Mouse (Mus musculus): ENCODE measurements around the gene Traf3ip1.
A peak's percentile ranks its signal among the peaks of the same experiment; 100 is the strongest.

The Traf3ip1 gene

DNA sequence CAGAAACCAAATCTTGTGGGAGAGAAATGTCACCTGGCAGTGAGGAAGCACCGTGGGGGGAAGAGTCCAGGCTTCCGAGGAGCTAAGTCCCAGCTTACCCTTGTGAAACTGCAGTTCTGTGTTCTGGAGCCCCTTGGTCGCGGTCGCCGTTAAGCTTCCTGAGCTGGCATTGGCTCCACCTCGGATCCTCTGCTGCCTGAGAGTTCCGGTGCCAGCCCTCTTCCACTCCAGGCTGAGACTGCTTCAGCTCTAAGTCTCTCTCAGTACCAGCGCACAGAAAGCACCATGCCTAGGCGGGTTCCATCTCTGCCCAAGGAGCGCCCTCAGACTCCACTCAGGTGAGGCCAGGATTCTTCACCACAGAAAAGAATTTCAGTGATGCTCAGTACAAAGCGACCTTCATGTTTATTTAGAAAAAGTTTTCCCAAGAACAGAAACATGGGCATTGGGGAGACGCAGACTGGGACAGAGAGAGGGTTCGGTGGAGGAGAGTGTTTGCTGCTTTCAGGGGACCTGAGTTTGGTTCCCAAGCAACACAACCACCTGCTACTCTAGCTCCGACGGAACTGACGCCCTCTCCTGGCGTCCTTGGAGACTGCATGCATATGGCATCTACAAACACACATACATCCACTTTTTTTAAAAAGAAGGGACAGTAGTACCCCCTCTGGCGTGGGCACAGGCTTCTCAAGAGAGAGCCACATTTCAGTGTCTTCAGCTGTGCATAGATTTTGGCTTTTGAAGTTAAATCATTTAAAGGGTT, 39.7 kb downstream of the Traf3ip1 start:
- no peak for DNase-seq (ENCODE audit: low read depth, low spot score)

DNA sequence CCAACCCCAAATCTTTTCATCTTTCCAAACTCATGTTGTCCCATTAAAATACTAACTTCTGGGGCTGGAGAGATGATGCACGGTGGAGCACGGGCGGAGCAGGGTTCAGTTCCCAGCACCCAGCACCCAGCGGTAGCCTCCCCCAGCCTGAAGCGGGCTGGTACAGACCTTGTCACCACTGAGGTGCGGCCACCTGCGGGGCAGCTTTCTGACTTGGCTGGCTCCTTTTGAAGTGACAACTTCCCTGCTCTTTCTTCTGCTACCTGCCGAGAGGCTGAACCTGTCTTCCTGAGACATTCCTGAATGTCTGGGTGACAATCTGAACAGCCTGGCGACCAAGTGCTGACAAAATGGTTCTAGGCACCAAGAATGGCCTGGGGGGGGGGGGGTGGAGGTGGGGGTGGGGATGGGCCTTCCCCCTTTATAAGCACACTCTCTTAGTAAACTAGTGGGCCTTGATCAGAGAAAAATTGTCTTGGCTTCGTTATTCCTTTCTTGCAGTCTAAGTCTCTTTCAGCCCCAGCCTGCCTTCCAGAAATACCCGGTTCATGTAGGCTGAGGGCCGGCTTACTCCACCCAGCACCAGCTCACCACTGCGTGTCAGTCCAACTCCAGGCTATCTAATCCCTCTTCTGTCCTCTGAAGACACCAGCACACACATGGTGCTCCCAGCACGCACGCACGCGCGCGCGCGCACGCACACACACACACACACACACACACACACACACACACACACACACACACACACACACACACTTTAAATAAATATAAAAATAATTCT, 43.5 kb downstream of the Traf3ip1 start:
- DNase-seq (ENCODE audit: low read depth, low spot score): no peak

DNA sequence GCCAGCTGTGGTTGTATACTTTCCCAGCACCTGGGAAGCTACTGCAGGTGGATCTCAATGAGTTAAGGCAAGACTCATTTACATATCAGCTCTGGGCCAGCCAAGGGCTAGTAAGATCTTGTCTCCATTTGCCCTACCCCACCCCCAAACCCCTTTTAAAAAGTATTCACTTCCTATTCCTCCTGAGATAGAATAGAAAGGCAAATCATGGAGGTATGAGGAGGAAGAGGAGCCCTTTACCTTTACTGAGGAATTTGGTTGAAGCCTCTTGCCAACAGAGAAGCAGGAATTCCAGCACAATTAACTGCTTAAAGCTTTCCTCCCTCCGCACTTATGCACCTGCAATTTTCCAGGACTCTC, 44.1 kb downstream of the Traf3ip1 start:
- DNase-seq (ENCODE audit: low read depth, low spot score): no peak

DNA sequence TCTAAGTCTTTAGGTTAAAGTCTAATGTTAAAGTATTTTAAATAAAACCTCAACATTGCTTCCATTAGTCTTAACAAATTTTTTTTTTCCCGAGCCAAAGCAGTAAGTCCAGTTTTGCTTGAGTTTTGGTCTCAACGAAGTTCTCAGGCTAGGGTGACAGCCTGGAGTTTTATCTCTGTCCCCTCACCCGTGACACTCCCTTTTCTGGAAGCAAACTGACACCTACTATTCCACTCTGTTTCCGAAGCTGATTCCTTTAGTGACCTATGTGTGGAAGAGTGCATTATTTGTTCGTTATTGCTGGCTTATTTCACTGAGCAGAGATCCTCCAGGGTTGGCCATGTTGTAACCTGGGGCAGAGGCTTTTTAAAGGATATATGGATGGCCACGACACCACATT, 44.8 kb downstream of the Traf3ip1 start:
- DNase-seq (ENCODE audit: low read depth, low spot score): no peak

DNA sequence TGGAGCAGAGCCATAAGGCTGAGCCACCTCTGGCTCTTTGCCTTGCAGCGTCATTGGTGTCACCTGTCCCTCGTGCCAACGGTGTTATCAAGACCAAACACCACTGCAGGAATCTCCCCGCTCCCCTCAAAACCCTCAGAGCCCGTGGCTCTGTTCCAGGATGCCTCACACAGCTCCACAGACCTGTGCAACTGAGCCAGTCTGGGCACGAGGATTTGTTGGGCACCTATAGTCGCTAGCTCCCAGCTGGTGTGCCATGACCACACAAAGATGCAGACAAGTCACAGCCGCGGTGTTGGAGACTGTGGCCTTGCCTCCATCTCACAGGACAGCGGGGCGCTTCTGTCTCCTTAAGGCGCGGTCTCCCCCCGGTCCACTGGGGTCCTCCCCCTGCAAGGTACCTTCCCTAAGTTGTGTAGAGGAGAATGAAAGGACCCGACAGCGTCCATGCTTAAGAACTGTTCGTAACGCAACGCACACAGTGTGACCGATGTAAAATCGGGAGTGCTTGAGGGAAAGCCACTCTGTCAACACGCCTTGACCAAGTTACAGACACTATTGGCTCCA, 45.3 kb downstream of the Traf3ip1 start:
- DNase-seq (ENCODE audit: low read depth, low spot score): no peak

DNA sequence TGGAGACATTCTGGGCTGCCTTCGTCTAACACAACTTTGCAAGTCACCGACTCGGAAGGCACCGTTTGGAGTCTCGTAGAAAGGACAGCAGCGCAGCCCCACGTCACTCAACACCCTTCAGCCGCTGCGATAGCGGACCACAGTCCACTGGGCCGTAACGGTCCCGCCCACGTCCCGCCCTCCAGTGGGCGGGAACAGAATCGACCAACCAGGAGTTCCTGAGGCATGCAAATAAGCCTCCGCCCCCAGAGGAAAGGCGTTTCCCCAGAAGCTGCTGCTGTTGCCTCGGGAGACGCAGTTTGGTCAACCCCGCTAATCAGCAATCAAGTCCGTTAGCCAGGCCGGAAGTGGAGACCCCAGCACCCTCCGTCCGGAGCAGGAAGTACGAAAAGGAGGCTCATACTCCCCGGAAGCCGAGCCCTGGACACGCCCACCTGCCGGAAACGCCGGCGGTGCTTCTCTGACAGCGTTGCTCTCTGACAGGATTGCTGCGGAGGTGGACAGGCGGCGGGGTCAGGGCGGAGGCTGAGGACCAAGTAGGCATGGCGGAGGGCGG, 45.9 kb downstream of the Traf3ip1 start, which contains the start of gene Asb1:
TSS of gene Asb1 (plus strand) at position 274 of the 556 bp plus-strand sequence.
- peak; percentile 96 for DNase-seq (ENCODE audit: low read depth, low spot score)

DNA sequence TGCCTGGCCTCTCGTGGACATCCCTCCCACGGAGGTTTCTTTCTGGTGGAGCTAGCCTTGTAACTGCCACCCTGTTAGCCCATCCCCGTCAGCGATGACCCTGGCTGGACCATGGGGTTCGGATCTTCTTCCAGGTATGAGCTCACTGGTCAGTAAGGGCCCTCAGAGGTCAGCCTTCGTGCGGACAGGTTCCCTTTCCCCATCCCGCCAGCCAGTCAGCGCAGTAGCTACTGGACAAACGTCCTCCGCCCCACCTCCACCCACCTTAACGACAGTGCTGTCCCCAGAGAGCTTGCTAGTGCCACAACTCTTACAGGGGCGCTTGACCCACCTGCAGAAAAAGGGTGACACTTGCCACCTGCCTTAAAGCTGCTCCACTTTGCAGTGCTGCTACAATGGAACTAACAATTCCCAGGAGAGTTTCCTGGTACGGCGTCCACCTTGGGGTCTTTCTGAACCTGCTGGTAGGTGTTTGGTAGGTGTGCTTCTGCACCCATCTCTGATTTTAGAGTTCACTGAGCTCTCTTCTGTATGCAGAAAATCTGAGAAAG, 46.7 kb downstream of the Traf3ip1 start:
- no peak for DNase-seq (ENCODE audit: low read depth, low spot score)

DNA sequence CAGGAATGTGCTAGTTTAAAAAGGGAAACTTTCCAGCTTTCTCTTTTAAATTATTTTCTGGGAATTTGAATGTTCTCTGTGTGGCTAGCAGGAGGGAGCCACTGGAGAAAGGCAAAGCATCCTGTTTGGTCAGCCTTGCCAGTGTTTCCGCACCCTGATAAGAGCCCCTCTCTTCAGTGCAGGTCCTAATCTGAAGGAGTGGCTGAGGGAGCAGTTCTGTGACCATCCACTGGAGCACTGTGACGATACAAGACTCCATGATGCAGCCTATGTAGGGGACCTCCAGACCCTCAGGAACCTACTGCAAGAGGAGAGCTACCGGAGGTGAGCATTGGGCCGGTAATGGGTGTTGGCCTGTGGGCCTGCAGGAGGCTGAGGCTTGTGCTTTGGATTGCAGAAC, 49.5 kb downstream of the Traf3ip1 start:
- no peak for DNase-seq (ENCODE audit: low read depth, low spot score)

DNA sequence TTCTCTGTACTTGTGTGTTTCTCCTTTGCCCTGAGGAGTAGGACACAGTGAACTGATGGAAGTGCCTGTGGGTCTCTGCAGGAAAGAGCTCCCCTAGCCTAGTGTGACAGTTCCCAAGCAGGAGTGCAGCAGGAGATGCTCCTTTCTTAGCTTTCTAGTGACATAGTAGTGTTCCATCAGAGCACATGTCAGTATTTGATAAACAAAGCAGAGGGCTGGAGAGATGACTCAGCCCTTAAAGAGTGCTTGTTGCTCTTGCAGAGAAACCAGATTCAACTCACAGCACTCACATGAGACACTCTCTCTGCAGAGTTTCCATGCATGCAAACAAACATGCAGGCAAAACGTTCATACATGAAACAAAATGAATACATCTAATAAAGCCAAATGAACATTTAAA, 50.8 kb downstream of the Traf3ip1 start:
- DNase-seq (ENCODE audit: low read depth, low spot score): no peak

DNA sequence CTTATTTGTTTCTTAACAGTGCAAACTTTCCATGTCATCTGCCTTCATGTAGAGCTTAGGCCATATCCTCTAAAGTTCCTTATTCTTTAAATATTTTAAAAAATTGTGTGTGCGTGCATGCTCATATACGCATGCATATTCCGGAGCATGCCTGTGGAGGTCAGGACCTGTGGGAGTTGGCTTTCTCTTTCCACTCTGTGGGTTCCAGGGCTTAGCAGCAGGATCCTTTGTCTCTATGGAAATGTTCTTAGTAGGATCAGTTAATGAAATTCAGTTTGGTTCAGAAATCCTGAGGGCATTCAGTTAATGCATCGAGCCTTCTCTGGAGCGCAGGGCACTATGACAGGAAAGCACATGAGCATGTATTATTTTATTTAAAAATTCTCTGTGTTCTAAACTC, 53.1 kb downstream of the Traf3ip1 start:
- no peak for DNase-seq (ENCODE audit: low read depth, low spot score)

DNA sequence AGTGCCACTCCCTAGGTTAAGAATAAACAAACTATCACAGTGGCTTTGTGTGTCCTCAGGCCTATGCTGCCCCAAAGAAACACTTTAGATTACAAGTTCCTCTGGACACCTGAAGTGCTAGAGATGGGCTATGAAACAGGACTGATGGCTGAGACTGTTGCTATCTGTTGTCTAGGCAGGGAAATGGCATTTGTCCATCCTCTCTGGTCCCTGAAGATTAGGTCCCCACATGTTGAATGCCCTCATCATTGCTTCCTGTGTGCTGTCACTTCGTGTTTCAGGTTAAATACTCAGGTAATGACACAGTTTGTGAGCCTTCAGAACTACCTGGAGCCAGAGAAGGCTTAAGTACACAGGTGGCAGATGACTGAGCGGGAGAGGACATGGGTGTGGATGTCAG, 54.6 kb downstream of the Traf3ip1 start:
- DNase-seq (ENCODE audit: low read depth, low spot score): no peak

DNA sequence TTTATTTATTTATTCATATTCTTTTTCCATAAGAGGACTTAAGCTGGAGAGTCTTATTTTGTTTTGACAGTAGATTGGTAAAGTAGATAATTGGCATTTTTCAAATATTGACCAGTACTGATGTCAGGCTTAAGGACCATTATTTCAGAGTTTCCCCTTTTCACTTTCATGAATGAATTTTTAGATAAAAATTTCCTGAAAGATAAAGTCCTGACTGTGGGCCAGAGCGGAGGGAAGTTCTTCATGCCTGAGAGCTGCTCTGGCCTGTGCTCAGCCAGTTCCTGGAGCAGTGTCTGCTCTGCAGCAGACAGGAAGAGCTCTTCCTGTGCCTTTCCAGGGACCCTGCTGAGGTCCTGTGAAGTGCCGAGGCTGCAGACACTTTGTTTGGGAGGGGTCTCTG, 62.7 kb downstream of the Traf3ip1 start:
- no peak for DNase-seq (ENCODE audit: low read depth, low spot score)

DNA sequence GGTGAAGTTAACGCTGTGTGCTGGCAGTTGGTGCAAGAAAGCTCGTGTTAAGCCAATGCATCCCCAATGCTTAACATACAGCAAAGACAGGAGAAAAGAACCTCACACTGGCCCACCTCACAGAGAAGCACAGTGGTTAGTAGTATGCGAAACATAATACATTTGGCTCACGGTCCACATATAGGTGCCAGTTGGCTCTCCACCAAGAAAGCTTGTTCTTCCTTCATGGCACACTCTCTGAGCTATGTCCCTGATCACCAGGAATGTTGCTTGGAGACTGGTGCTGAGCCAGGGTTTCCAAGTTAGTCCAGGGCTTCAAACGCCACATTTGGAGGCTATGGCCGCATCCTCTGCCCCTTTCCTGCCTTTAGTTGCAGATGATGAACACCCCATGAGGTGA, 66.8 kb downstream of the Traf3ip1 start:
- DNase-seq (ENCODE audit: low read depth, low spot score): no peak

DNA sequence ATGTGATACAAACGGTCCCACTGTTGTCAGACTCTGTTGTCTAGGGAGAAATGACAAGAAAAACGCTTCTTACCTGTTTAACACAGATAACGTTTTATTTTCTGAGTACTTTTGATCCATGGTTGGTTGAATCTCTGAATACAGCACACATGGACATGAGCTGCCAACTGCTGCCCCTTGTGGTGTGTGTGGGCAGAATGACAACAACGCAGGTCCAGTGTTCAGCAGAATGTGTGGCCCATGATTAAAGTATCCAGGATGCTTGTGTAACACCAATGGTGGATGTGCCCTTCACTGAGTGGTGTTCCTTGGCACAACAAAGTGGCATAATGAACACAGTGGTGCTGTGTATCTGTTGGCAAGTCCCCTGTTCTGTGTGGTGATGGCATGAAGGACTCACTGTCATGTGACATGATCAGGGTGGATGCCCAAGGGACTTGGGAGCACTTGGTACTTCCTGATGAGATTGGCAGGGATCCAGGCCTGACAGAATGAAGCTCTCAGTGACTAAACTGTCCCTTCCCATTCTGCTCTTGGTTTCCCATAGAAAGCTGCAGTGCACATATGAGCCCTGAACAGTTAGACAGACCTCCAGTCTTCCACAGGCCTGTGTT, 68.6 kb downstream of the Traf3ip1 start:
- no peak for DNase-seq (ENCODE audit: low read depth, low spot score)

DNA sequence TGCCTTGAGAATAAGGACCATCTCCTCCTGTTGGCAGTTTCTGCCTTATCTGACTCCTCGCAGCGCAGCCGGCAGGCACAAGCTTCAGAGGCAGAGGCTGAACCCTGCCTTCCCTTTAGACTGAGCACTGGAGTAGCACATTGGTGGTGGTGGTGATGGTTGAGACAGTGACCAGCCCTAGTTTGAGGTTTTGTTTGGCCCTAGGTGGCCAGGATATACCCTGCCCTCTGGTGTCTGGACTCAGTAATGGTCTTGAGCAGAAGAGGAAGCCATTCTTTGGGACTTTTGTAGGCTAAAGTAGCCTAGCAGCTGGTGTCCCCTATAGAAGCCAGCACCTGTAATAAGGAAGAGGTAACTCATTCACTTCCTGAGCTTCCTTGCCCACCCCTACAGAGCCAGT, 69.6 kb downstream of the Traf3ip1 start:
- DNase-seq (ENCODE audit: low read depth, low spot score): no peak

DNA sequence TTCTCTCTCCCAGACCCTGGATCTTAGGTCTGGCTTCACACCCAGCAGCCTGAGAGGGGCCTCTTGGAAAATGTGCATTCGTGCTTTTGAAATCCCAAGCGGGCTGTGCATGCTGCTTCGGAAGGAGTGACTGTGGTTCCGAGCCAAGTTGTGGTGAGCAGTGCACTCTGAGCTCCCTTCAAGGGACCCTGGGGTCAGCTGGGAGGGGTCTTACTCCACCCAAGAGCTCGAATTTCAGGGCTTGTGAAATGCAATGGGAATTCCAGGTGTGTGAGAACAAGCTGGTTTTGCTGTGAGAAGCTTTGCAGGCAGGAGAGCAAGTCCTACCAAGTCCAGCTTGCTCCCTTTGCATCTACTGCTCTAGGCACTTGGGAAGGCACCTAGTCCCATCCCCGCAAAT, 70.2 kb downstream of the Traf3ip1 start:
- DNase-seq (ENCODE audit: low read depth, low spot score): no peak

DNA sequence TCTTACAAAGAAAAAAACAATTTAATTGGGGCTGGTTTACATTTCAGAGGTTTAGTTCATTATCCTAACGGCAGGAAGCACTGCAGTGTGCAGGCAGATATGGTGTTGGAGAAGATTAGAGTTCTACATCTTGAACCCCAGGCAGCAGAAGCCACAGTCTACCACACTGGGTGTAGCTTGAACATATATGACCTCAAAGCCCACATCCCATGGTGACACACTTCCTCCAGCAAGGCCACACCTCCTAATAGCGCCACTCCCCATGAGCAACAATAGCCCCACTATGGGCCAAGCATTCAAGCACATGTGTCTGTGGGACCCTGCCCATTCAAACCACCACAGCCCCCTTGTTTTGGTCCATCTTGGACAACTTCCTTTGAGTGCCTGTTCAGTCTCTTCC, 72.8 kb downstream of the Traf3ip1 start:
- no peak for DNase-seq (ENCODE audit: low read depth, low spot score)

DNA sequence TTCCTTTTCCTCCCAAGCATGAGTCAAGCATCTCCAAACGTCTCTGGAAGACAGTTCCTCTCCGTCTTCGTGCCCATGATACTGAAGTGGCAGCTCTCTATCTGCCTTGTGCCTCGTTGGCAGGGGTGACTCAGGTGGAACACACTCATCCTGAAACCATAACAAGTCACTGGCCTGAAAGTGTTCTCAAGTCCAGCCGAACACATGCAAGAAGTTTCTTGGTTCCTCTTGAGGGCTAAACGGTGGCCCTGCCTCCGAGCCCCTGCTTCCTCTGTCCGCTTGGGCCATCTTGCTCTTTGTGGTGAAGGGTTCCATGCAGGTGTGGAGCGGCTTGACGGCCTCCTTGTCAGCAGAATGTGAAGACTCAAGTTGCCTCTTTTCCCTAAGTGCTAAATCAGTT, 78.0 kb downstream of the Traf3ip1 start:
- no peak for DNase-seq (ENCODE audit: low read depth, low spot score)

DNA sequence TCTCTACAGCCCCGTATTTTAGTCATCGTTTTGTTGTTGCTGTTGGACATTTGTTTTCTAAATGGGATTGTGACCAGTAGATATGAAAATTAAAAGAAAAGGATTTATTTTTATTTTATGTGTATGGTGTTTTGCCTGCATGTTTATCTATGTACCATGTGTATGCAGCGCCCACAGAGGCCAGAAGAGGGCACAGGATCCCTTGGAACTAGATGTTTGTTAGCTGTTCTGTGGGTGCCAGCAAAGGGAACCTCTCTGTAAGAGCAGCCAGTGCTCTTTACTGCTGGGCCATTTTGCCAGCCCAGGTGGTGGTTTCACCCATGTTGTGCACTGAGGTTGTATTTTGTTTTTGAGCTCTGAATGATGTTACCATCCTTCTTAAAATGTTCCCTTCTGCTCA, 79.8 kb downstream of the Traf3ip1 start:
- peak; percentile 21 for DNase-seq (ENCODE audit: low read depth, low spot score)

DNA sequence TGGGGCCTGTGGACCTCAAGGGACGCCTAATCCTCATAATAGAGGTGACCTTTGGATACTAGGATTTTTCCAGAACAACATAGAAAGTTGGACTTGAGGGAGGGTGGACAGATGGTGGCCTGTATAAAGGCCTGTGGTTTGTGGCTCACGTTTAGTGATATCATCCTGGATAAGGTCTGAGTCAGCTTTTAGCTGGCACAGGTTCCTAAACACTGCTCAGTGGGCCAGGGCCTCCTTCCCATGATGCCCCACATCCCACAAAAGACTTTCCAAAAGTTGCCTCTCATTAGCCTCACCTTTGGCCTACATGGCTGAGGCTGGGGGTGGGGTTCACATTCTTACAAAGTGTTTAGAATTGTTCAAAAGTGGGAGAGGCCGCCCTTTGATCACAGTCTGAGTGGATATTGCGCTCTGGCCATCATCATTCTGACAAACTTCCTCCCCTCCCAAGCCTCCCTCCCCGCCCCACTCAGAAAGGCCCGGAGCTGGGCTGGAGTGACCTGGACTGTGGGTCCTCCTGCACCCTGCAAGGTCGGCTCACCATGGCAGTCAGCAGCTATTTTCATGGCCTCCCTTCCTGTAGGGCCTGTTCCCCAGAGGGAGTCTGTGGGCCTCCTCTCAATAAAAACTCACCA, 83.6 kb downstream of the Traf3ip1 start:
- DNase-seq (ENCODE audit: low read depth, low spot score): no peak

All from telencephalon, adult 2 months (tissue).